Mouse (Mus musculus) MEL (cell line): ENCODE measurements around the gene Zmynd10. TPM values are rescaled to one million over a fixed set of nuclear protein-coding genes. Genes with fewer than 3 reads are reported as not detected.

Experiments
- DNase-seq: peaks from one replicate; pipeline ENCODE4 v3.0.0; 2011; ENCODE audit warnings: low read depth, low spot score
- H3K27ac ChIP-seq: 2 replicates; pipeline ENCODE4 v1.5.1; 2012; ENCODE audit warnings: low read depth, mild to moderate bottlenecking, control low read depth, low read length, moderate library complexity; ENCODE audit not compliant: control insufficient read depth
- H3K27me3 ChIP-seq, 2 experiments: fragments of 150-350 bp in 1 of 2; sonication (generic) in 1 of 2; 2 replicates each; pipeline ENCODE4 v1.6.1; 2012; ENCODE audit warnings: low read length in 2 of 2, mild to moderate bottlenecking in 2 of 2, improper control_type of control experiment in 1 of 2, moderate library complexity in 1 of 2; ENCODE audit not compliant: insufficient read depth in 2 of 2, control insufficient read depth in 1 of 2
- H3K36me3 ChIP-seq, 2 experiments: 2 replicates each; pipeline ENCODE4 v1.6.1; 2012 to 2014; ENCODE audit warnings: low read length in 2 of 2, improper control_type of control experiment in 1 of 2, inconsistent platforms in 1 of 2, mild to moderate bottlenecking in 1 of 2; ENCODE audit not compliant: insufficient read depth in 2 of 2, control insufficient read depth in 1 of 2
- H3K4me1 ChIP-seq, 2 experiments: fragments of 150-350 bp in 1 of 2; sonication (generic) in 1 of 2; 2 replicates each; pipeline ENCODE4 v1.6.1; 2012; ENCODE audit warnings: low read length in 2 of 2, improper control_type of control experiment in 1 of 2, mild to moderate bottlenecking in 1 of 2; ENCODE audit not compliant: insufficient read depth in 2 of 2, control insufficient read depth in 1 of 2
- H3K4me3 ChIP-seq, 2 experiments: fragments of 150-350 bp in 1 of 2; sonication (generic) in 1 of 2; 2 replicates each; pipeline ENCODE4 v1.5.1; 2012; ENCODE audit warnings: low read depth in 2 of 2, low read length in 2 of 2, mild to moderate bottlenecking in 2 of 2, moderate library complexity in 2 of 2, control low read depth in 1 of 2, improper control_type of control experiment in 1 of 2; ENCODE audit not compliant: control insufficient read depth in 1 of 2, insufficient read depth in 1 of 2
- H3K79me2 ChIP-seq: 2 replicates; pipeline ENCODE4 v1.6.1; 2012; ENCODE audit warnings: mild to moderate bottlenecking, low read length, moderate library complexity; ENCODE audit not compliant: control insufficient read depth, poor library complexity, insufficient read depth
- H3K9ac ChIP-seq: 2 replicates; pipeline ENCODE4 v1.6.1; 2012; ENCODE audit warnings: low read depth, mild to moderate bottlenecking, control low read depth, low read length, moderate library complexity; ENCODE audit not compliant: control insufficient read depth, poor library complexity, severe bottlenecking
- H3K9me3 ChIP-seq: fragments of 150-350 bp; sonication (generic); replicated peaks from 2 replicates; pipeline ENCODE4 v1.6.1; 2012; ENCODE audit warnings: mild to moderate bottlenecking, low read length, improper control_type of control experiment, moderate library complexity; ENCODE audit not compliant: insufficient read depth
- BHLHE40 ChIP-seq: IDR thresholded peaks from 2 replicates; pipeline ENCODE4 v1.6.1; 2012; ENCODE audit warnings: low read depth, mild to moderate bottlenecking, inconsistent platforms, low read length, improper control_type of control experiment, borderline replicate concordance
- CHD2 ChIP-seq: IDR thresholded peaks from 2 replicates; pipeline ENCODE4 v1.6.1; 2011; ENCODE audit warnings: low read length, improper control_type of control experiment
- CTCF ChIP-seq, 3 experiments: IDR thresholded peaks in 2 of 3; conservative IDR thresholded peaks in 1 of 3; 2 replicates each; pipeline ENCODE4 v1.5.1; 2011 to 2012; ENCODE audit warnings: low read length in 3 of 3, low read depth in 2 of 3, mild to moderate bottlenecking in 2 of 3, improper control_type of control experiment in 1 of 3, inconsistent platforms in 1 of 3, mixed read lengths in 1 of 3, moderate library complexity in 1 of 3; ENCODE audit not compliant: control insufficient read depth in 1 of 3, insufficient read depth in 1 of 3, poor library complexity in 1 of 3, severe bottlenecking in 1 of 3
- ELF1 ChIP-seq: IDR thresholded peaks from 2 replicates; pipeline ENCODE4 v1.6.1; 2014; ENCODE audit warnings: low read depth, mild to moderate bottlenecking, inconsistent platforms, low read length, improper control_type of control experiment, moderate library complexity
- EP300 ChIP-seq, 2 experiments: IDR thresholded peaks; 2 replicates each; pipeline ENCODE4 v1.6.1; 2011; ENCODE audit warnings: improper control_type of control experiment in 2 of 2, low read length in 2 of 2, low read depth in 1 of 2, mild to moderate bottlenecking in 1 of 2
- ETS1 ChIP-seq: IDR thresholded peaks from 2 replicates; pipeline ENCODE4 v1.6.1; 2012; ENCODE audit warnings: low read depth, mild to moderate bottlenecking, inconsistent platforms, low read length, improper control_type of control experiment, moderate library complexity
- GATA1 ChIP-seq: IDR thresholded peaks from 2 replicates; pipeline ENCODE4 v1.6.1; 2011; ENCODE audit warnings: low read depth, low read length, improper control_type of control experiment
- KAT2A ChIP-seq: conservative IDR thresholded peaks from 2 replicates; pipeline ENCODE4 v1.6.1; 2012; ENCODE audit warnings: low read depth, low read length, improper control_type of control experiment, inconsistent platforms
- MAX ChIP-seq: IDR thresholded peaks from 2 replicates; pipeline ENCODE4 v1.6.1; 2011; ENCODE audit warnings: low read length, improper control_type of control experiment
- MAZ ChIP-seq: IDR thresholded peaks from 2 replicates; pipeline ENCODE4 v1.6.1; 2012; ENCODE audit warnings: low read depth, mild to moderate bottlenecking, inconsistent platforms, low read length, improper control_type of control experiment
- MEF2A ChIP-seq: IDR thresholded peaks from 2 replicates; pipeline ENCODE4 v1.6.1; 2014; ENCODE audit warnings: low read depth, mild to moderate bottlenecking, inconsistent platforms, low read length, improper control_type of control experiment; ENCODE audit not compliant: poor library complexity, insufficient replicate concordance, severe bottlenecking; ENCODE audit errors: extremely low read depth
- MXI1 ChIP-seq: IDR thresholded peaks from 2 replicates; pipeline ENCODE4 v1.6.1; 2011; ENCODE audit warnings: mild to moderate bottlenecking, low read depth, low read length, improper control_type of control experiment
- MYB ChIP-seq: IDR thresholded peaks from 2 replicates; pipeline ENCODE4 v1.6.1; 2011; ENCODE audit warnings: mild to moderate bottlenecking, low read depth, low read length, improper control_type of control experiment
- NELFE ChIP-seq: IDR thresholded peaks from 2 replicates; pipeline ENCODE4 v1.6.1; 2011; ENCODE audit warnings: low read depth, low read length, improper control_type of control experiment
- NRF1 ChIP-seq: IDR thresholded peaks from 2 replicates; pipeline ENCODE4 v1.6.1; 2014; ENCODE audit warnings: low read depth, mild to moderate bottlenecking, inconsistent platforms, low read length, improper control_type of control experiment, moderate library complexity; ENCODE audit not compliant: poor library complexity, insufficient read depth, severe bottlenecking
- POLR2A ChIP-seq, 2 experiments: IDR thresholded peaks; 2 replicates each; pipeline ENCODE4 v1.6.1; 2011 to 2012; ENCODE audit warnings: low read length in 2 of 2, mild to moderate bottlenecking in 2 of 2, control low read depth in 1 of 2, improper control_type of control experiment in 1 of 2, low read depth in 1 of 2, moderate library complexity in 1 of 2; ENCODE audit not compliant: control insufficient read depth in 1 of 2, insufficient read depth in 1 of 2, poor library complexity in 1 of 2
- POLR2AphosphoS2 ChIP-seq: IDR thresholded peaks from 2 replicates; pipeline ENCODE4 v1.6.1; 2011; ENCODE audit warnings: low read length, improper control_type of control experiment
- POLR2AphosphoS5 ChIP-seq: IDR thresholded peaks from 2 replicates; pipeline ENCODE4 v1.6.1; 2012; ENCODE audit warnings: low read depth, borderline replicate concordance, mild to moderate bottlenecking, inconsistent platforms, low read length, moderate library complexity, mixed read lengths
- RCOR1 ChIP-seq: IDR thresholded peaks from 2 replicates; pipeline ENCODE4 v1.6.1; 2012; ENCODE audit warnings: low read depth, mild to moderate bottlenecking, inconsistent platforms, low read length, improper control_type of control experiment
- SIN3A ChIP-seq: IDR thresholded peaks from 2 replicates; pipeline ENCODE4 v1.6.1; 2012; ENCODE audit warnings: low read length, improper control_type of control experiment, inconsistent platforms
- TCF12 ChIP-seq: IDR thresholded peaks from 2 replicates; pipeline ENCODE4 v1.6.1; 2014; ENCODE audit warnings: low read depth, mild to moderate bottlenecking, inconsistent platforms, low read length, improper control_type of control experiment, moderate library complexity
- USF1 ChIP-seq: IDR thresholded peaks from 2 replicates; pipeline ENCODE4 v1.6.1; 2014; ENCODE audit warnings: low read depth, mild to moderate bottlenecking, inconsistent platforms, low read length, improper control_type of control experiment, moderate library complexity
- USF2 ChIP-seq, 2 experiments: IDR thresholded peaks; 2 replicates each; pipeline ENCODE4 v1.6.1; 2011 to 2012; ENCODE audit warnings: improper control_type of control experiment in 2 of 2, low read length in 2 of 2, borderline replicate concordance in 1 of 2, inconsistent platforms in 1 of 2, low read depth in 1 of 2, mild to moderate bottlenecking in 1 of 2; ENCODE audit not compliant: insufficient read depth in 1 of 2
- ZKSCAN1 ChIP-seq: IDR thresholded peaks from 2 replicates; pipeline ENCODE4 v1.6.1; 2012; ENCODE audit warnings: low read depth, mild to moderate bottlenecking, inconsistent platforms, low read length, improper control_type of control experiment, moderate library complexity
- polyA plus RNA-seq, 2 experiments: library from polyadenylated mRNA; stranded (reverse) in 1 of 2; unstranded in 1 of 2; fragments of >175 nt in 1 of 2; fragments of >200 nt in 1 of 2; gene quantifications; 2 replicates each; pipeline versions ENCODE4 v1.2.1 to v1.2.4; 2012; ENCODE audit warnings: low replicate concordance in 2 of 2, low read depth in 1 of 2; ENCODE audit not compliant: insufficient read length in 2 of 2, insufficient read depth in 1 of 2, missing spikeins in 1 of 2
- total RNA-seq: library from RNA; depleted of rRNA; stranded (reverse); fragments of 300-350 nt; gene quantifications from 2 replicates; pipeline ENCODE4 v1.2.3, GENCODE M21; 2012

Gene Zmynd10
- total and polyA plus RNA-seq, 3 experiments = 0.31 to 0.85 TPM; not detected in 1

DNA sequence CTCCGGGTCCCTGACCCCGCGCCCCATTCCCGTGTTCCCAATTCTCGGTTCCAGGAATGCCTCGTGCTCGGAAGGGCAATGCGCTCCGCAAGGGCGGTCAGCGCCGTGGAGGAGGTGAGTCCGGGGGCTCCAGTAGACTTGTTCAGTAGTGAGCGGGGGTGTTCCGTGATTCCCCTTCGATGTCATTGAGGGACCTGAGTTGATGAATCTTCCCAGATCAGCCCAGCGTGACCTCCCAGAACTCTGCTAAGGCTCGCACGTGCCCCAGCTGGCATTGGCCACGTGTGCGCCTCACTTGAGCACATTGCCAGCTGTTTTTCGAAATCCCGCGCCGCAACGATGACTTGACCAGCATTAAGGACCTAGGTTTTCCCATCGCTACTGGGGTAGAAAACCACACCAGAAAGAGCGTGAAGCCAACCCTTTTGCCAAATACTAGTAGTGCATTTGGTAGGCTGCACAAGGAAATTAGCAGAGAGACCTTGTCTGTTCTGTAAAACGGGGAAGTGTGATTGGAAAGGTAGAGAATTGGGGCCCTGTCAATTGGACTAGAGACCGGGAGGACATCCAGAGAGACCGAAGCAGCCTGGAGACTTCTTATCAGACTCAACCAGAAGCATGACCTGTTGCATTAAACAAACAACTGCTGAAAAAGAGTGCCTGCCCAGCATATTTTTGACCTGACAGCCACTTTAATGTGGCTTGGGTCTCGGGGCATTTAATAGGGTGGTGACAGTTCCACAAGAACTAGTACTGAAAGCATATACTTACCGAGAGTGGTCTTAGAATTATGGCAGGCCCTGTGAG, 40.9 kb downstream of the Zmynd10 start (continued):
- TF ChIP-seq EP300 (IDR thresholded peaks at IDR 0.05; ENCODE audit: low read depth in 1 of 2, low read length in 2 of 2) (peak; percentile 32 to 52; a peak in 2 of 4 replicates), CHD2 (no peak), POLR2AphosphoS5 (0 out of 2 replicates have a peak, but pooled peaks have one; percentile 9), KAT2A (peak; percentile 34; the same call in 1 of the 2 replicates)

DNA sequence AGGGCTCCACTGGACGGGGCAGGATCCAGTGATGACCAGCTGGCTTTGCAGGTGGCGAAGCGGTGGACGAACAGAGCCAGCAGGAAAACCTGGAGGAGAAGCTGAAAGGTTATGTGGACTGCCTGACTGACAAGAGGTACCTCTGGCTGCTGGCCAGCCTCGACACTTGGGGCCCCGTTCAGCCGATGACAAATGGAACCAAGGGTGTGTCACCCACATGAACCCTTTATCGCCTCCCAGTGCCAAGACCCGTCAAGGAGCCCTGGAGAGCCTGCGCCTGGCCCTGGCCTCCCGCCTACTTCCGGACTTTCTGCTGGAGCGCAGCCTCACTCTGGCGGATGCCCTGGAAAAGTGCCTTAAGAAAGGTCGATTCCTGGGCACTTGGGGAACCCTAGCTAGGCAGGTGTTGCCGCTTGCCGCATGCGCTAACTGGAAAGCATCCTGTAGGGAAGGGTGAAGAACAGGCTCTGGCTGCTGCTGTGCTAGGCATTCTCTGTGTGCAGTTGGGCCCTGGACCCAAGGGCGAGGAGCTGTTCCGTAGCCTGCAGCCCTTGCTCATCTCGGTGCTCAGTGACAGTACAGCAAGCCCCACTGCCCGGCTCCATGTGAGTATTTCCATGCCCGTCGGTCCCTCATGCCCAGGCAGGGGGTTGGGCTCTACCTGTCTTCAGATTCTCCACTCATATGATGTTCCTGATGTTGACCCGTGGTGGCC, 43.1 kb downstream of the Zmynd10 start:
- Histone ChIP-seq H3K27me3 (no peaks in the 10 kb centered on the region), H3K9me3 (no peaks in the 10 kb centered on the region), H3K4me1 (peaks cover 16 to 26% of the 10 kb centered on the region in 2 experiments; a peak in 3 of 4 replicates), H3K4me3 (peak overlapping the region; percentile 55 to 86), H3K36me3 (peaks cover 5 to 27% of the 10 kb centered on the region in 2 experiments; a peak in 3 of 4 replicates), H3K27ac (peak overlapping the region; percentile 99), H3K9ac (peak overlapping the region; percentile 99), H3K79me2 (peaks cover 34% of the 10 kb centered on the region)
- peak; percentile 95 for DNase-seq
- TF ChIP-seq NELFE = peak; percentile 55
- TF ChIP-seq POLR2A (IDR thresholded peaks at IDR 0.05; ENCODE audit: control insufficient read depth in 1 of 2, insufficient read depth in 1 of 2, low read depth in 1 of 2, low read length in 2 of 2, poor library complexity in 1 of 2) = peak in 1 of 2 experiments; percentile 26; a peak in 1 of 4 replicates
- peak; percentile 40; the same call in 1 of the 2 replicates for TF ChIP-seq TCF12
- peak; percentile 42; the same call in 1 of the 2 replicates for TF ChIP-seq GATA1
- no peak for TF ChIP-seq USF2 (IDR thresholded peaks at IDR 0.05; ENCODE audit: borderline replicate concordance in 1 of 2, insufficient read depth in 1 of 2, low read depth in 1 of 2, low read length in 2 of 2)
- peak; percentile 72 for TF ChIP-seq MAX
- peak; percentile 92 for TF ChIP-seq SIN3A
- peak; percentile 24; the same call in 1 of the 2 replicates for TF ChIP-seq USF1
- TF ChIP-seq POLR2AphosphoS2 = peak; percentile 78
- TF ChIP-seq MAZ = 0 out of 2 replicates have a peak, but pooled peaks have one; percentile 68
- peak; percentile 69 for TF ChIP-seq NRF1
- TF ChIP-seq CTCF (IDR thresholded peaks at IDR 0.05 in 2 of 3, conservative IDR thresholded peaks at IDR 0.05 in 1 of 3; ENCODE audit: control insufficient read depth in 1 of 3, insufficient read depth in 1 of 3, low read depth in 2 of 3, low read length in 3 of 3, poor library complexity in 1 of 3, severe bottlenecking in 1 of 3) = peak in 1 of 3 experiments; percentile 10; a peak in 1 of 6 replicates
- peak; percentile 85 for TF ChIP-seq ELF1
- peak; percentile 41; the same call in 1 of the 2 replicates for TF ChIP-seq RCOR1
- 0 out of 2 replicates have a peak, but pooled peaks have one; percentile 17 for TF ChIP-seq MEF2A
- TF ChIP-seq BHLHE40 = no peak
- peak; percentile 53 to 72; a peak in 3 of 4 replicates for TF ChIP-seq EP300 (IDR thresholded peaks at IDR 0.05; ENCODE audit: low read depth in 1 of 2, low read length in 2 of 2)
- no peak for TF ChIP-seq MYB
- TF ChIP-seq ETS1 = peak; percentile 91
- no peak for TF ChIP-seq ZKSCAN1
- peak; percentile 91 for TF ChIP-seq MXI1
